Mouse (Mus musculus): ENCODE data around the gene Cyp27b1. TPM values are rescaled to one million over a fixed set of nuclear protein-coding genes. Genes with fewer than 3 reads are reported as not detected.

The Cyp27b1 gene
- polyA plus RNA-seq, 1 experiment = 0.15 TPM

GRCm38 (mm10) chr10:127083915-127084306 is 35.9 kb downstream of the Cyp27b1 start:
- Histone ChIP-seq H3K4me3 (replicated peaks) (no peak overlapping the region), H3K36me3 (replicated peaks; ENCODE audit: low read length) (peaks cover 96% of the 10 kb centered on the region), H3K27me3 (replicated peaks) (no peaks in the 10 kb centered on the region), H3K9me3 (peaks cover 6% of the 10 kb centered on the region; the same call in 1 of the 2 replicates), H3K4me1 (peaks cover 13% of the 10 kb centered on the region)
- TF ChIP-seq FLI1 (IDR thresholded peaks at IDR 0.05; ENCODE audit: low read length) (no peak), GATA1 (IDR thresholded peaks at IDR 0.05; ENCODE audit: borderline replicate concordance, low read length) (no peak)

GRCm38 (mm10) chr10:127085052-127085451 is 37.0 kb downstream of the Cyp27b1 start:
- Histone ChIP-seq H3K36me3 (replicated peaks; ENCODE audit: low read length) (peaks cover 96% of the 10 kb centered on the region), H3K4me1 (peaks cover 13% of the 10 kb centered on the region), H3K4me3 (replicated peaks) (no peak overlapping the region), H3K27me3 (replicated peaks) (no peaks in the 10 kb centered on the region), H3K9me3 (peaks cover 6% of the 10 kb centered on the region; the same call in 1 of the 2 replicates)
- TF ChIP-seq GATA1 (IDR thresholded peaks at IDR 0.05; ENCODE audit: borderline replicate concordance, low read length) (no peak), FLI1 (IDR thresholded peaks at IDR 0.05; ENCODE audit: low read length) (no peak)

- peaks cover 17% of the 10 kb centered on the region for H3K4me1 ChIP-seq
- no peaks in the 10 kb centered on the region for H3K27me3 ChIP-seq (replicated peaks)
- H3K36me3 ChIP-seq (replicated peaks; ENCODE audit: low read length) = peaks cover 96% of the 10 kb centered on the region
Observed at GRCm38 (mm10) chr10:127085633-127086032, 37.6 kb downstream of the Cyp27b1 start.

GRCm38 (mm10) chr10:127090560-127091411 is 42.7 kb downstream of the Cyp27b1 start:
- Histone ChIP-seq H3K27me3 (replicated peaks) (no peaks in the 10 kb centered on the region), H3K4me1 (peaks cover 45% of the 10 kb centered on the region), H3K4me3 (replicated peaks) (no peak overlapping the region), H3K9me3 (peaks cover 9% of the 10 kb centered on the region), H3K36me3 (replicated peaks; ENCODE audit: low read length) (peaks cover 96% of the 10 kb centered on the region)
- no peak for TF ChIP-seq GATA1 (IDR thresholded peaks at IDR 0.05; ENCODE audit: borderline replicate concordance, low read length)
- TF ChIP-seq FLI1 (IDR thresholded peaks at IDR 0.05; ENCODE audit: low read length) = no peak

More at GRCm38 (mm10) chr10:127085633-127086032, 37.6 kb downstream of the Cyp27b1 start:
- TF ChIP-seq GATA1 (IDR thresholded peaks at IDR 0.05; ENCODE audit: borderline replicate concordance, low read length) (no peak), FLI1 (IDR thresholded peaks at IDR 0.05; ENCODE audit: low read length) (no peak)
- Histone ChIP-seq H3K9me3 (peaks cover 4% of the 10 kb centered on the region; the same call in 1 of the 2 replicates), H3K4me3 (replicated peaks) (no peak overlapping the region)

GRCm38 (mm10) chr10:127091507-127092396 is 43.7 kb downstream of the Cyp27b1 start:
- Histone ChIP-seq H3K27me3 (replicated peaks) (no peaks in the 10 kb centered on the region), H3K9me3 (peaks cover 9% of the 10 kb centered on the region), H3K36me3 (replicated peaks; ENCODE audit: low read length) (peaks cover 98% of the 10 kb centered on the region), H3K4me1 (peaks cover 49% of the 10 kb centered on the region), H3K4me3 (replicated peaks) (no peak overlapping the region)
- TF ChIP-seq FLI1 (IDR thresholded peaks at IDR 0.05; ENCODE audit: low read length) = no peak
- TF ChIP-seq GATA1 (IDR thresholded peaks at IDR 0.05; ENCODE audit: borderline replicate concordance, low read length) = no peak

- Histone ChIP-seq H3K9me3 (peaks cover 9% of the 10 kb centered on the region), H3K4me1 (peaks cover 53% of the 10 kb centered on the region), H3K27me3 (replicated peaks) (no peaks in the 10 kb centered on the region), H3K36me3 (replicated peaks; ENCODE audit: low read length) (peaks cover 98% of the 10 kb centered on the region), H3K4me3 (replicated peaks) (no peak overlapping the region)
- TF ChIP-seq FLI1 (IDR thresholded peaks at IDR 0.05; ENCODE audit: low read length) (no peak), GATA1 (IDR thresholded peaks at IDR 0.05; ENCODE audit: borderline replicate concordance, low read length) (no peak)
Observed at GRCm38 (mm10) chr10:127092742-127093141, 44.7 kb downstream of the Cyp27b1 start.

GRCm38 (mm10) chr10:127094382-127094802 is 46.3 kb downstream of the Cyp27b1 start:
- Histone ChIP-seq H3K9me3 (peaks cover 9% of the 10 kb centered on the region), H3K36me3 (replicated peaks; ENCODE audit: low read length) (peaks cover 99% of the 10 kb centered on the region), H3K4me1 (peaks cover 69% of the 10 kb centered on the region), H3K4me3 (replicated peaks) (no peak overlapping the region), H3K27me3 (replicated peaks) (no peaks in the 10 kb centered on the region)
- no peak for TF ChIP-seq FLI1 (IDR thresholded peaks at IDR 0.05; ENCODE audit: low read length)
- no peak for TF ChIP-seq GATA1 (IDR thresholded peaks at IDR 0.05; ENCODE audit: borderline replicate concordance, low read length)

- peaks cover 98% of the 10 kb centered on the region for H3K36me3 ChIP-seq (replicated peaks; ENCODE audit: low read length)
- H3K4me1 ChIP-seq = peaks cover 83% of the 10 kb centered on the region
- no peak overlapping the region for H3K4me3 ChIP-seq (replicated peaks)
- TF ChIP-seq FLI1 (IDR thresholded peaks at IDR 0.05; ENCODE audit: low read length) (no peak), GATA1 (IDR thresholded peaks at IDR 0.05; ENCODE audit: borderline replicate concordance, low read length) (no peak)
- no peaks in the 10 kb centered on the region for H3K9me3 ChIP-seq
- H3K27me3 ChIP-seq (replicated peaks) = no peaks in the 10 kb centered on the region
Observed at GRCm38 (mm10) chr10:127098514-127098913, 50.5 kb downstream of the Cyp27b1 start.

GRCm38 (mm10) chr10:127099191-127099590 is 51.1 kb downstream of the Cyp27b1 start:
- no peak overlapping the region for H3K4me3 ChIP-seq (replicated peaks)
- H3K27me3 ChIP-seq (replicated peaks) = no peaks in the 10 kb centered on the region
- peaks cover 97% of the 10 kb centered on the region for H3K36me3 ChIP-seq (replicated peaks; ENCODE audit: low read length)
- TF ChIP-seq FLI1 (IDR thresholded peaks at IDR 0.05; ENCODE audit: low read length) (no peak), GATA1 (IDR thresholded peaks at IDR 0.05; ENCODE audit: borderline replicate concordance, low read length) (no peak)
- H3K9me3 ChIP-seq = no peaks in the 10 kb centered on the region
- H3K4me1 ChIP-seq = peaks cover 83% of the 10 kb centered on the region

Measured in megakaryocyte, embryonic 14.5 days (primary cell).